Mouse (Mus musculus): ENCODE measurements around the gene Trim2. TPM values are rescaled to one million over a fixed set of nuclear protein-coding genes. Genes with fewer than 3 reads are reported as not detected.

Trim2 gene
- total and polyA plus RNA-seq, 3 experiments, result 2.4 to 3.3 (median 2.5) TPM

- TF ChIP-seq MYC (IDR thresholded peaks at IDR 0.05; ENCODE audit: low read depth, low read length) (no peak), MXI1 (IDR thresholded peaks at IDR 0.05; ENCODE audit: low read depth, low read length) (no peak), TCF12 (IDR thresholded peaks at IDR 0.05; ENCODE audit: low read depth, low read length) (no peak), ZKSCAN1 (IDR thresholded peaks at IDR 0.05; ENCODE audit: borderline replicate concordance, low read depth, low read length) (no peak), POLR2AphosphoS2 (IDR thresholded peaks at IDR 0.05; ENCODE audit: low read depth, low read length) (no peak), KAT2A (IDR thresholded peaks at IDR 0.05; ENCODE audit: insufficient replicate concordance, low read length) (no peak), ZNF384 (IDR thresholded peaks at IDR 0.05; ENCODE audit: low read depth, low read length) (no peak), NRF1 (IDR thresholded peaks at IDR 0.05; ENCODE audit: low read depth, low read length) (no peak), USF1 (IDR thresholded peaks at IDR 0.05; ENCODE audit: low read depth, low read length) (no peak), MEF2A (IDR thresholded peaks at IDR 0.05; ENCODE audit: borderline replicate concordance, low read depth, low read length) (no peak), MAFK (IDR thresholded peaks at IDR 0.05; ENCODE audit: insufficient replicate concordance, low read length) (no peak), JUN (IDR thresholded peaks at IDR 0.05; ENCODE audit: insufficient read depth, low read depth, low read length) (no peak), MAZ (IDR thresholded peaks at IDR 0.05; ENCODE audit: low read depth, low read length) (no peak), PAX5 (IDR thresholded peaks at IDR 0.05; ENCODE audit: low read length) (no peak), BHLHE40 (IDR thresholded peaks at IDR 0.05; ENCODE audit: low read depth, low read length) (no peak), TBP (conservative IDR thresholded peaks at IDR 0.05; ENCODE audit: low read depth, low read length) (no peak), CTCF (conservative IDR thresholded peaks at IDR 0.05 in 1 of 2, IDR thresholded peaks at IDR 0.05 in 1 of 2; ENCODE audit: low read depth in 2 of 2, low read length in 2 of 2) (no peak), GABPA (IDR thresholded peaks at IDR 0.05; ENCODE audit: insufficient replicate concordance, low read depth, low read length) (no peak), SMC3 (IDR thresholded peaks at IDR 0.05; ENCODE audit: low read depth, low read length) (no peak), RCOR1 (conservative IDR thresholded peaks at IDR 0.05; ENCODE audit: low read depth, low read length) (no peak)
- Histone ChIP-seq H3K9ac (ENCODE audit: insufficient read depth, low read depth) (no peak overlapping the region), H3K27me3 (replicated peaks) (no peaks in the 10 kb centered on the region), H3K36me3 (replicated peaks in 1 of 2; ENCODE audit: control insufficient read depth in 1 of 2, insufficient read depth in 1 of 2, low read length in 1 of 2) (no peaks in the 10 kb centered on the region), H3K4me3 (replicated peaks in 1 of 3; ENCODE audit: low read depth in 2 of 3, low read length in 2 of 3, poor library complexity in 1 of 3) (no peak overlapping the region), H3K4me1 (ENCODE audit: control insufficient read depth in 1 of 2, insufficient read depth in 2 of 2) (no peaks in the 10 kb centered on the region), H3K9me3 (replicated peaks; ENCODE audit: low read length) (no peaks in the 10 kb centered on the region), H3K79me2 (replicated peaks; ENCODE audit: control insufficient read depth, extremely low read depth, insufficient read depth, poor library complexity, severe bottlenecking) (no peaks in the 10 kb centered on the region), H3K27ac (ENCODE audit: insufficient read depth, low read depth) (no peak overlapping the region), H3K4me2 (ENCODE audit: insufficient read depth, low read depth, poor library complexity, severe bottlenecking) (no peak overlapping the region)
- dilution Hi-C loops (cut with MboI; ENCODE audit: extremely low pct_ligation_motif_present, extremely low pct_unique_long_range_greater_than_20kb, low sequenced_read_pairs) (no loop called here), in situ Hi-C loops (cut with MboI; ENCODE audit: low pct_ligation_motif_present, low pct_unique_long_range_greater_than_20kb, low sequenced_read_pairs) (no loop called here)
- DNase-seq (ENCODE audit: extremely low read depth), result no peak
Observed at GRCm38 (mm10) chr3:84243116-84243515, 63.6 kb downstream of the Trim2 start.

DNA sequence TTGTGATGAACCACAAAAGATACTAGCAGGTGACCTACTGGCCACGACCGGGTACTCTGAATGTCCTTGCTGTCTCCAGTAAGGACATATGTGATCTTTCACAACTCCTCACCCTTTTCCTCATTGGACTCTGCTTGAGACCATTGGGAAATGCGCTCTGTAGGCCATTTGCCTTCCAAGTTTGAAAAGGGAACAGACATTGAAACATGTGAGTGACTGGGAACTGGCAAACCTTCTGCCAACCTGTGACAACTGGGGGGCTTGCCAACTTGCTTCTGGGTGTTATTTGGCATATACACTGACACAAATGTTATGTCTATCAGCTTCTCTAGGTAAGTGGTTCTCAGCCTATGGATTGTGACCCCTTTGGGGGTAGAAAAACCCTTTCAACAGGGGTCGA, 64.2 kb downstream of the Trim2 start:
- no peak for TF ChIP-seq GABPA (IDR thresholded peaks at IDR 0.05; ENCODE audit: insufficient replicate concordance, low read depth, low read length)
- no peak for TF ChIP-seq USF2 (conservative IDR thresholded peaks at IDR 0.05; ENCODE audit: low read depth, low read length)
- no peak for TF ChIP-seq E2F4 (IDR thresholded peaks at IDR 0.05; ENCODE audit: insufficient replicate concordance, low read depth, low read length)
- TF ChIP-seq ZNF384 (IDR thresholded peaks at IDR 0.05; ENCODE audit: low read depth, low read length), result no peak
- no peak for TF ChIP-seq POLR2A (IDR thresholded peaks at IDR 0.05; ENCODE audit: low read depth, low read length)
- no peak for TF ChIP-seq PAX5 (IDR thresholded peaks at IDR 0.05; ENCODE audit: low read length)
- Histone ChIP-seq H3K36me3 (replicated peaks in 1 of 2; ENCODE audit: control insufficient read depth in 1 of 2, insufficient read depth in 1 of 2, low read length in 1 of 2) (no peaks in the 10 kb centered on the region), H3K4me1 (ENCODE audit: control insufficient read depth in 1 of 2, insufficient read depth in 2 of 2) (no peaks in the 10 kb centered on the region), H3K4me2 (ENCODE audit: insufficient read depth, low read depth, poor library complexity, severe bottlenecking) (no peak overlapping the region), H3K79me2 (replicated peaks; ENCODE audit: control insufficient read depth, extremely low read depth, insufficient read depth, poor library complexity, severe bottlenecking) (no peaks in the 10 kb centered on the region), H3K4me3 (replicated peaks in 1 of 3; ENCODE audit: low read depth in 2 of 3, low read length in 2 of 3, poor library complexity in 1 of 3) (no peak overlapping the region), H3K9ac (ENCODE audit: insufficient read depth, low read depth) (no peak overlapping the region), H3K27ac (ENCODE audit: insufficient read depth, low read depth) (no peak overlapping the region), H3K9me3 (replicated peaks; ENCODE audit: low read length) (no peaks in the 10 kb centered on the region), H3K27me3 (replicated peaks) (no peaks in the 10 kb centered on the region)
- DNase-seq (ENCODE audit: extremely low read depth), result no peak
- in situ Hi-C loops (cut with MboI; ENCODE audit: low pct_ligation_motif_present, low pct_unique_long_range_greater_than_20kb, low sequenced_read_pairs), result no loop called here
- dilution Hi-C loops (cut with MboI; ENCODE audit: extremely low pct_ligation_motif_present, extremely low pct_unique_long_range_greater_than_20kb, low sequenced_read_pairs), result no loop called here

All from CH12.LX (cell line).